Mouse (Mus musculus) liver, embryonic 14.5 days (tissue): ENCODE data around the gene Phxr2. TPM values are rescaled to one million over a fixed set of nuclear protein-coding genes. Genes with fewer than 3 reads are reported as not detected.

ENCODE experiments used
- ATAC-seq: fragments of 200-750 bp; cut with Nextera tagmentation; 2 replicates; pipeline ENCODE4 v1.8.0; 2017; ENCODE audit warnings: moderate number of reproducible peaks, mild to moderate bottlenecking, moderate library complexity; ENCODE audit not compliant: insufficient read depth
- DNase-seq, 3 experiments: peaks; one replicate each; pipeline ENCODE4 v3.0.0-alpha.2; 2012 to 2013; ENCODE audit warnings: low read depth in 3 of 3, low spot score in 3 of 3
- H3K27ac ChIP-seq: fragments of 300-500 bp; sonication (generic); 2 replicates; pipeline ENCODE4 v1.5.1; 2014; ENCODE audit warnings: moderate library complexity, mild to moderate bottlenecking, control low read depth, inconsistent platforms
- H3K27me3 ChIP-seq: fragments of 300-500 bp; sonication (generic); 2 replicates; pipeline ENCODE4 v1.6.1; 2014; ENCODE audit warnings: mild to moderate bottlenecking, low read length, moderate library complexity; ENCODE audit not compliant: control insufficient read depth, insufficient read depth
- H3K36me3 ChIP-seq: fragments of 300-500 bp; sonication (generic); replicated peaks from 2 replicates; pipeline ENCODE4 v1.6.1; 2014; ENCODE audit warnings: low read depth; ENCODE audit not compliant: control insufficient read depth, insufficient read depth
- H3K4me1 ChIP-seq, 2 experiments: fragments of 200-500 bp in 1 of 2; fragments of 300-500 bp in 1 of 2; sonication (generic) in 1 of 2; replicated peaks; 2 replicates each; pipeline ENCODE4 v1.6.1; 2012 to 2014; ENCODE audit warnings: antibody characterized with exemption in 1 of 2, inconsistent platforms in 1 of 2, low read length in 1 of 2; ENCODE audit not compliant: control insufficient read depth in 2 of 2, insufficient read depth in 2 of 2
- H3K4me2 ChIP-seq: fragments of 300-500 bp; sonication (generic); 2 replicates; pipeline ENCODE4 v1.6.1; 2014; ENCODE audit warnings: low read depth, mild to moderate bottlenecking, control low read depth, moderate library complexity
- H3K4me3 ChIP-seq, 2 experiments: fragments of 200-500 bp in 1 of 2; fragments of 300-500 bp in 1 of 2; sonication (generic) in 1 of 2; 2 replicates each; pipeline ENCODE4 v1.5.1; 2012 to 2014; ENCODE audit warnings: low read depth in 2 of 2, low read length in 2 of 2, mild to moderate bottlenecking in 2 of 2, control low read depth in 1 of 2, inconsistent platforms in 1 of 2, moderate library complexity in 1 of 2; ENCODE audit not compliant: insufficient read depth in 1 of 2
- H3K9ac ChIP-seq: fragments of 300-500 bp; sonication (generic); replicated peaks from 2 replicates; pipeline ENCODE4 v1.6.1; 2014; ENCODE audit warnings: mild to moderate bottlenecking, control low read depth, moderate library complexity
- H3K9me3 ChIP-seq: fragments of 300-500 bp; sonication (generic); 2 replicates; pipeline ENCODE4 v1.6.1; 2016; ENCODE audit warnings: low read length, mixed read lengths; ENCODE audit not compliant: control insufficient read depth
- CTCF ChIP-seq: IDR thresholded peaks from 2 replicates; pipeline ENCODE4 v1.5.1; 2016; ENCODE audit warnings: antibody characterized with exemption, low read depth, control low read depth
- EP300 ChIP-seq: IDR thresholded peaks from 2 replicates; pipeline ENCODE4 v1.6.1; 2016; ENCODE audit warnings: antibody characterized with exemption, low read depth
- WGBS: fragments of 180-500 bp; shearing (Covaris S2); extraction: QIAGEN DNeasy Blood & Tissue Kit; methylation state at CpG from one replicate; pipeline ENCODE4 v1.1.7; 2014; ENCODE audit not compliant: insufficient replicate concordance; 5-methylcytosine and 5-hydroxymethylcytosine counted together
- polyA plus RNA-seq, 2 experiments: library from polyadenylated mRNA; depleted of rRNA in 1 of 2; stranded (reverse) in 1 of 2; unstranded in 1 of 2; fragments of >200 nt; fragmentation: Nextera tagmentation in 1 of 2; extraction: Ambion mirVana in 1 of 2; gene quantifications; 2 replicates each; pipeline versions ENCODE4 v1.2.1 to v1.2.3; 2012 to 2014

The Phxr2 gene
- polyA plus RNA-seq (2012; rRNA removed): not detected in 2 replicates
- not detected in 2 replicates for polyA plus RNA-seq (2014; fragmentation: Nextera tagmentation; extraction: Ambion mirVana)

DNA sequence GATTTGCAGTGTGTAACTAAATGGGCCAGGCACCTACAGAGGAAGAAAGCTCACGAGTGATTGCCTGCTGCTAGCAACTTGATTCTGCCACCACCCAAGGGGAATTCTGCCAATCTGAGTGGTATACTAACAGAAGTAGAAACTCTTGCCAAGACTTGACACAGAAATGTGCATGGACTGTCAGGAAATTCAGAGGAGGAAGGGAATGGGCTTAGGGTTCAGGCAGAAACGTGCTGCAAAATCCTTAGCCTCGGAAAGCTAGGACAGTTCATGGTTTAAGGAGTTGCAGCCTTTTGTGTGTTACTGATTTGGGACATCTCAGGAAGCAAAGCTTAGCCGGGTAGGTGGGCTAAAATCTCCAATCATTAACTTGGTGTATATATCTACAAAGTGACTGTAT lies at the start of gene Phxr2:
TSS of gene Phxr2 (minus strand) at position 101 of the 400 bp plus-strand sequence.
- Histone ChIP-seq H3K9ac (no peak within 1 kb of the TSS), H3K27me3 (no peaks in the 10 kb centered on the region), H3K9me3 (no peaks in the 10 kb centered on the region), H3K27ac (no peak within 1 kb of the TSS), H3K36me3 (no peaks in the 10 kb centered on the region), H3K4me2 (no peak within 1 kb of the TSS), H3K4me3 (no peak within 1 kb of the TSS), H3K4me1 (0 out of 4 replicates have a peak, but pooled peaks cover 0 to 6% of the 10 kb centered on the region in 2 experiments)
- ATAC-seq (no peak), DNase-seq (no peak)
- WGBS: 69% methylated on average over 4 of the region's 4 CpGs
- TF ChIP-seq EP300 (no peak), CTCF (no peak)

DNA sequence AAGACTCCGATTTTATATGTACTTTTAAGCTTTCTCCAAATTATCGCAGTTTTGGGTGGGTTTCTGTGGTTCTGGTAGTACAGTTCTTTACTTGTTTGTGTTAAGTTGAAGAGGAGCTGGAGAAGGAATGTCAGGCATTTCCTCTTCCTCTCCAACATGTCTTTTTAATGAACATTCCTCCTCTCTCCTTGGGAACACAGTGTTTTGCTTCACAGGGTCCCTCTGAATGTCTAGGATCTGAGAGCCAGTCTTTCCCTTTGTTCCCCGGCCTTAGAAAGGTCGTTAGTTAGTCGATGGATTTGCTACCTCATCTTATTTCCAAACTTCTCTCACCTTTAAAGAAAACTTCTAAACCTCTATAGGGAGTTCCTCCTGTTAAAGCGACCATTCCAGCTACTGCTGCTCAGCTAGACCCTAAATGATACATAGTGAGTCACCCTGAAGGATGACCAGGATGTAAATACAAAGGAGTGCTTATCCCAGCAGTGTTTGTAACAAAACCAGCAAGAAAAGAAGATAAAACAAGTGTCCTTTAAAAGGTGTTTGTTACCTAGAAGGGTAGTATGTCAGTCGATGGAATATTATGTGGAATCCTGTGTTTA lies 46.9 kb upstream of the Phxr2 start:
- H3K4me1 ChIP-seq: peaks cover 0 to 7% of the 10 kb centered on the region in 2 experiments; a peak in 3 of 4 replicates
- ATAC-seq (no peak), DNase-seq (no peak)
- no peak overlapping the region for H3K4me2 ChIP-seq
- H3K9ac ChIP-seq: no peak overlapping the region
- no peak overlapping the region for H3K27ac ChIP-seq
- 49% methylated on average over 7 of the region's 7 CpGs for WGBS
- H3K9me3 ChIP-seq: no peaks in the 10 kb centered on the region
- H3K4me3 ChIP-seq: no peak overlapping the region
- no peaks in the 10 kb centered on the region for H3K27me3 ChIP-seq
- no peaks in the 10 kb centered on the region for H3K36me3 ChIP-seq
- no peak for TF ChIP-seq CTCF
- TF ChIP-seq EP300: no peak

DNA sequence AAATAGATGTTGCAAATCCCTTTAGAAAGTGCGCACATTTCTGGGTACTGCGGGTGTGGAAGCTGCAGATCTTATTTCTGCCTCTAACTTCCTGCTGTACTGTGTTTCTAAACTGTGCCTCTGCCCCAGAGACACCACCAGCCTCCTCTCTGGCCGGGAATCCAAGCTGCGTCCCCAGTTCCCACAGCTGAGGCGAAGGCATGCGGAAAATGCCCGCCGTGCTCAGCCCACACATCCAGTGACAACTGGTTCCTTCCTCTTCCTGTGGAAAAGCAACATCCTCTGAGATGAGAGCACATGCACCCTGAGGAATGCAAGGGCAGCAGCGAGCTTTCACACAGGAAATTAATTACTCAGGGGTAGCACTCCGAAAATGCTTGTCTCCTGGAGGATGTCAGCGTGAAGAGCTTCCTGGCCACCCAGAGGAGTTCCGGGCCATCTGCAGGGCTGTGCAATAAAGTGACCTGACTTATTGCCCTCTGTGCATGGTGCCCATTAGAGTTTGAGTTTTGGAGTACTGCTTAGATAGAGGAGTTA lies 45.9 kb upstream of the Phxr2 start:
- Histone ChIP-seq H3K9ac (no peak overlapping the region), H3K4me2 (no peak overlapping the region), H3K4me3 (no peak overlapping the region), H3K27me3 (no peaks in the 10 kb centered on the region), H3K4me1 (peaks cover 0 to 7% of the 10 kb centered on the region in 2 experiments; a peak in 3 of 4 replicates), H3K27ac (no peak overlapping the region), H3K36me3 (no peaks in the 10 kb centered on the region), H3K9me3 (no peaks in the 10 kb centered on the region)
- TF ChIP-seq EP300: no peak
- no peak for TF ChIP-seq CTCF
- 30% methylated on average over 12 of the region's 12 CpGs for WGBS
- DNase-seq: no peak
- ATAC-seq: peak; percentile 62; the same call in 1 of the 2 replicates

DNA sequence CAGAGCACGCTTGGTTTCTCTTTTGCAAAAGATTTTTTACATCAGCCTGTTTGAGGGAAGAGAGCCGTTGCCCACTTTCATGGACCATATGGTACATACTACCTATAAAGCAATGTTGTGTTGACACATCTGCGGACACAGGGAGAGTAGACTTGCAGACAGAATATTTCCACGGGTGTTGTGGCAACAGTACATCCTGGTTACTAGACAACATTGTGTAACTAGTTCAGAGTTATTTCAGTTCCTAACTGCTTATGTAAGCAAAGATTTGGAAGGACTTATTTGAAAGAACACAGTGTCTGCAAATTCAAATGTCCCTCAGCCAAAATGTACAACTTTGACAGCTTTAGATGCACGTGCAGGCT lies 43.6 kb upstream of the Phxr2 start:
- H3K4me2 ChIP-seq: no peak overlapping the region
- H3K9ac ChIP-seq: no peak overlapping the region
- no peak for TF ChIP-seq CTCF
- no peak for TF ChIP-seq EP300
- H3K36me3 ChIP-seq: no peaks in the 10 kb centered on the region
- H3K27me3 ChIP-seq: no peaks in the 10 kb centered on the region
- no peaks in the 10 kb centered on the region for H3K9me3 ChIP-seq
- H3K4me1 ChIP-seq: peaks cover 0 to 9% of the 10 kb centered on the region in 2 experiments; a peak in 3 of 4 replicates
- 58% methylated on average over 5 of the region's 5 CpGs for WGBS
- DNase-seq (no peak), ATAC-seq (no peak)
- H3K27ac ChIP-seq: no peak overlapping the region
- H3K4me3 ChIP-seq: no peak overlapping the region

DNA sequence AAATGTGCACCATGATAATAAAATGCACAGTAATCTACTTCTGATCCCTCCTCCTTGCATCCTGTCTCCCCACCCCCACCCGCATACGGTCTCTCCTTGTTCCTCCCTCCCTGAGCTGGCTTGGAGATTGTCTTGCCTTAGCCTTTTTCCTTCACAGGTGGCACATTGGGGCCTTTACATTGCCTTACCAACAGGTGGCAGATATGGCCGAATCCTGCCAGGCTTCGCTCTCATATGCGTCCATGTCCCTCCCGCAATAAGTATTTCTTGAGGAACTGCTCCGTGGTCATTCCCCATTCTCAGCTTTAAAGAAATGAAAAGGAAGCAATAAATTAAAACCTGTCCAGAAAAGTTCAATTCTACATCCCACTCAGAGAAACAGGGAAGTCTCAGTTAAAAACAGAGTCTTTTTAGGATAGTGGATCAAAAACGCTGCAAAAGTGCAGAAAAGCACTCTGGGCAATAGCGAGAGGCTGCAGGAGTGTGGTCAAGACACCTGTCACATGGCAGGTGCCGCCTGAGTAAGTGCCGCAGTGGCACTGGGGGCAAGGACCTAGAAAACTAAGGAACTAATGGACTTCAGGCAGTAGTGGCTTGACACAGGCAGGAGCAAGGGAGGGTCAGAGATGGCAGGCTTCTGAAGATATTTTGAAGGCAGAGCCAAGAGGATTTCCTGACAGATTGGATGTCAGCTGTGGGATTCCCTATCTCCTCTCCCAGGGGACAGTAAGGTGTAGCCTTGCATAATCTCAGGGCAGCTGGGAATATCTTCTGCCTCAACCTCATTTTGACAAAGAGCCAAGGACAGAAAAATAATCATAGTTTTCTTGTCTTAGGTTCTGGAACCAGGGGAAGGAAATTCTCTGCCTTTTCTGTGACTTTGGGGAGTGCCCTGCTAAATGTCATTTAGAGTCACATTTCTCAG lies 43.0 kb upstream of the Phxr2 start:
- H3K27ac ChIP-seq: no peak overlapping the region

More for the DNA sequence above, 43.0 kb upstream of the Phxr2 start:
- TF ChIP-seq EP300: no peak
- TF ChIP-seq CTCF: 0 out of 2 replicates have a peak, but pooled peaks have one; percentile 2
- no peak for DNase-seq
- H3K27me3 ChIP-seq: no peaks in the 10 kb centered on the region
- no peaks in the 10 kb centered on the region for H3K9me3 ChIP-seq
- peaks cover 0 to 9% of the 10 kb centered on the region in 2 experiments; a peak in 3 of 4 replicates for H3K4me1 ChIP-seq
- H3K4me2 ChIP-seq: no peak overlapping the region
- no peak overlapping the region for H3K9ac ChIP-seq
- no peaks in the 10 kb centered on the region for H3K36me3 ChIP-seq
- H3K4me3 ChIP-seq: no peak overlapping the region
- no peak for ATAC-seq
- WGBS: 55% methylated on average over 11 of the region's 11 CpGs
